Mouse (Mus musculus): ENCODE results near the gene Cnksr1. TPM values are rescaled to one million over a fixed set of nuclear protein-coding genes. Genes with fewer than 3 reads are reported as not detected.

Gene Cnksr1
- polyA plus RNA-seq (2014; fragmentation: Illumina TruSeq; extraction: RNeasy Lipid Tissue Mini Kit (QIAGEN cat#74804); ENCODE audit: low replicate concordance), result 1.0 TPM

GRCm38 (mm10) chr4:134238279-134238651 is at the start of gene Cnksr1:
Gene Cnksr1 (minus strand): TSS chr4:134238399.

GRCm38 (mm10) chr4:134287575-134288025 is 49.4 kb upstream of the Cnksr1 start, which contains the start of gene Pdik1l:
Gene Pdik1l (minus strand): TSS chr4:134287895.

GRCm38 (mm10) chr4:134253722-134254324 is 15.6 kb upstream of the Cnksr1 start, which contains the start of gene Grrp1:
Gene Grrp1 (minus strand): TSS chr4:134254106.

GRCm38 (mm10) chr4:134246719-134247258 is 8.6 kb upstream of the Cnksr1 start, which contains the start of gene Gm30191:
Gene Gm30191 (plus strand): TSS chr4:134246935.

GRCm38 (mm10) chr4:134245148-134245843 is 7.1 kb upstream of the Cnksr1 start, which contains the start of gene Zfp593:
Gene Zfp593 (minus strand): TSS chr4:134245592.

GRCm38 (mm10) chr4:134243516-134244250 is 5.5 kb upstream of the Cnksr1 start, which contains the start of gene E130218I03Rik:
Gene E130218I03Rik (plus strand): TSS chr4:134243662.

GRCm38 (mm10) chr4:134227194-134227593 is 11.0 kb downstream of the Cnksr1 start, which contains the start of gene Catsper4:
Gene Catsper4 (minus strand): TSS chr4:134227383.

GRCm38 (mm10) chr4:134202904-134203303 is 35.3 kb downstream of the Cnksr1 start, which contains the start of gene Gm7534:
Gene Gm7534 (minus strand): TSS chr4:134203004.

Other genes starting within 250 kb of the Cnksr1 start
- 10.2 TPM for gene Dhdds, start 237.5 kb downstream of the Cnksr1 start, polyA plus RNA-seq (2014; fragmentation: Illumina TruSeq; extraction: RNeasy Lipid Tissue Mini Kit (QIAGEN cat#74804); ENCODE audit: low replicate concordance)
- gene Lin28a, start 219.6 kb downstream of the Cnksr1 start, polyA plus RNA-seq (2014; fragmentation: Illumina TruSeq; extraction: RNeasy Lipid Tissue Mini Kit (QIAGEN cat#74804); ENCODE audit: low replicate concordance), result not detected
- gene Zfp683, start 184.6 kb downstream of the Cnksr1 start, polyA plus RNA-seq (2014; fragmentation: Illumina TruSeq; extraction: RNeasy Lipid Tissue Mini Kit (QIAGEN cat#74804); ENCODE audit: low replicate concordance), result not detected
- gene Crybg2, start 177.6 kb downstream of the Cnksr1 start, polyA plus RNA-seq (2014; fragmentation: Illumina TruSeq; extraction: RNeasy Lipid Tissue Mini Kit (QIAGEN cat#74804); ENCODE audit: low replicate concordance), result 4.2 TPM
- gene Cd52, start 143.3 kb downstream of the Cnksr1 start, polyA plus RNA-seq (2014; fragmentation: Illumina TruSeq; extraction: RNeasy Lipid Tissue Mini Kit (QIAGEN cat#74804); ENCODE audit: low replicate concordance), result 51.9 TPM
- not detected for gene Ubxn11, start 135.8 kb downstream of the Cnksr1 start, polyA plus RNA-seq (2014; fragmentation: Illumina TruSeq; extraction: RNeasy Lipid Tissue Mini Kit (QIAGEN cat#74804); ENCODE audit: low replicate concordance)
- 1.7 TPM for gene Sh3bgrl3, start 109.6 kb downstream of the Cnksr1 start, polyA plus RNA-seq (2014; fragmentation: Illumina TruSeq; extraction: RNeasy Lipid Tissue Mini Kit (QIAGEN cat#74804); ENCODE audit: low replicate concordance)
- 3.7 TPM for gene Cep85, start 51.3 kb downstream of the Cnksr1 start, polyA plus RNA-seq (2014; fragmentation: Illumina TruSeq; extraction: RNeasy Lipid Tissue Mini Kit (QIAGEN cat#74804); ENCODE audit: low replicate concordance)
- not detected for gene Gm7534, start 35.4 kb downstream of the Cnksr1 start, polyA plus RNA-seq (2014; fragmentation: Illumina TruSeq; extraction: RNeasy Lipid Tissue Mini Kit (QIAGEN cat#74804); ENCODE audit: low replicate concordance)
- gene Catsper4, start 11.0 kb downstream of the Cnksr1 start, polyA plus RNA-seq (2014; fragmentation: Illumina TruSeq; extraction: RNeasy Lipid Tissue Mini Kit (QIAGEN cat#74804); ENCODE audit: low replicate concordance), result not detected
- gene E130218I03Rik, start 5.3 kb upstream of the Cnksr1 start, polyA plus RNA-seq (2014; fragmentation: Illumina TruSeq; extraction: RNeasy Lipid Tissue Mini Kit (QIAGEN cat#74804); ENCODE audit: low replicate concordance), result not detected
- gene Zfp593, start 7.2 kb upstream of the Cnksr1 start, polyA plus RNA-seq (2014; fragmentation: Illumina TruSeq; extraction: RNeasy Lipid Tissue Mini Kit (QIAGEN cat#74804); ENCODE audit: low replicate concordance), result 0.22 TPM
- not detected for gene Gm30191, start 8.5 kb upstream of the Cnksr1 start, polyA plus RNA-seq (2014; fragmentation: Illumina TruSeq; extraction: RNeasy Lipid Tissue Mini Kit (QIAGEN cat#74804); ENCODE audit: low replicate concordance)
- not detected for gene Grrp1, start 15.7 kb upstream of the Cnksr1 start, polyA plus RNA-seq (2014; fragmentation: Illumina TruSeq; extraction: RNeasy Lipid Tissue Mini Kit (QIAGEN cat#74804); ENCODE audit: low replicate concordance)
- gene Pdik1l, start 49.5 kb upstream of the Cnksr1 start, polyA plus RNA-seq (2014; fragmentation: Illumina TruSeq; extraction: RNeasy Lipid Tissue Mini Kit (QIAGEN cat#74804); ENCODE audit: low replicate concordance), result 28.0 TPM
- 0.48 TPM for gene Trim63, start 76.7 kb upstream of the Cnksr1 start, polyA plus RNA-seq (2014; fragmentation: Illumina TruSeq; extraction: RNeasy Lipid Tissue Mini Kit (QIAGEN cat#74804); ENCODE audit: low replicate concordance)
- 17.2 TPM for gene Slc30a2, start 104.8 kb upstream of the Cnksr1 start, polyA plus RNA-seq (2014; fragmentation: Illumina TruSeq; extraction: RNeasy Lipid Tissue Mini Kit (QIAGEN cat#74804); ENCODE audit: low replicate concordance)
- gene Extl1, start 145.5 kb upstream of the Cnksr1 start, polyA plus RNA-seq (2014; fragmentation: Illumina TruSeq; extraction: RNeasy Lipid Tissue Mini Kit (QIAGEN cat#74804); ENCODE audit: low replicate concordance), result not detected
- 19.8 TPM for gene Pafah2, start 157.9 kb upstream of the Cnksr1 start, polyA plus RNA-seq (2014; fragmentation: Illumina TruSeq; extraction: RNeasy Lipid Tissue Mini Kit (QIAGEN cat#74804); ENCODE audit: low replicate concordance)
- gene Stmn1, start 229.9 kb upstream of the Cnksr1 start, polyA plus RNA-seq (2014; fragmentation: Illumina TruSeq; extraction: RNeasy Lipid Tissue Mini Kit (QIAGEN cat#74804); ENCODE audit: low replicate concordance), result 73.5 TPM

All from small intestine, adult 10 weeks (tissue).